Mouse (Mus musculus) spleen, adult 18-20 months (tissue): Measurements from ENCODE around the gene Ctcf.

Experiments used
- DNase-seq, 2 experiments: peaks; one replicate each; pipeline ENCODE4 v3.0.0; 2022; ENCODE audit warnings: mixed read lengths in 2 of 2

Gene Ctcf

DNA sequence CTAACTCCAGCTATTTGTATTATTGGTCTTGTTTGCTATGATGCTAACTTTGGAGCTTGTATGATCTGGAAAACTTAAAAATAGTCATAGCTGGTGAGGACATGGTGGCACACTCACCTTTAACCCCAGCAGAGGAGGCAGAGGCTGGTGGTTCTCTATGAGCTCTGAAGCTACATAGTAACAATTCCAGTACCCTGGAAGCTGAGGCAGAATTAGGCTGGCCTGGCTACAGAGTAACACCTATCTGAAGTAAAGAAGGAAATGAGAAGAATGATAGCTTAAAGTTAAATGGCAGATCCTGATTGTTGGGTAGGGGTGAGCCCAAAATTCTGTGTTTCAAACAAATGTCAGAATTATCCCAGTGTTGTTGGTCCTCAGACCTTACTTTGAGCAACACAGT lies 21.3 kb downstream of the Ctcf start:
- no peak for DNase-seq

GRCm38 (mm10) chr8:105661167-105661566 lies 24.8 kb downstream of the Ctcf start:
- DNase-seq: no peak

GRCm38 (mm10) chr8:105677891-105678290 lies 41.5 kb downstream of the Ctcf start:
- no peak for DNase-seq

DNA sequence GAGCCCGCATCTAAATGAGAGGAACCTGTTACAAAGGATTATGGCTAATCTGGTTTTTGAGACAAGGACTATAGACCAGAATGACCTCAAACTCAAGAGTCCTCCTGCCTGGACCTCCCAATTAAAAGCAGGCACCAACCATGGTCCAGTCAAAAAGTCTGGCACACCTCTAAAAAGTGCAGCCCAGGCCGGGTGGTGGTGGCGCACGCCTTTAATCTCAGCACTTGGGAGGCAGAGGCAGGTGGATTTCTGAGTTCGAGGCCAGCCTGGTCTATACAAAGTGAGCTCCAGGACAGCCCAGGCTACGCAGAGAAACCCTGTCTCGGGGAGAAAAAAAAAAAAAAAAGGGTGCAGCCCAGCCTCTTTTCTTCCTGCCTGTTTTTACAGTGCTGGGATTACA lies 49.0 kb downstream of the Ctcf start:
- DNase-seq: no peak

GRCm38 (mm10) chr8:105685796-105686308 lies 49.5 kb downstream of the Ctcf start, which contains the start of gene Carmil2:
Gene Carmil2, plus strand, starts transcription at chr8:105686274.
- DNase-seq: peak; percentile 79 to 91

GRCm38 (mm10) chr8:105686551-105686950 lies 50.2 kb downstream of the Ctcf start:
- DNase-seq: no peak

GRCm38 (mm10) chr8:105687512-105687911 lies 51.1 kb downstream of the Ctcf start:
- DNase-seq: no peak

- DNase-seq: no peak
Measured at GRCm38 (mm10) chr8:105688242-105688752, 51.9 kb downstream of the Ctcf start.

GRCm38 (mm10) chr8:105689256-105689982 lies 53.1 kb downstream of the Ctcf start:
- no peak for DNase-seq

DNA sequence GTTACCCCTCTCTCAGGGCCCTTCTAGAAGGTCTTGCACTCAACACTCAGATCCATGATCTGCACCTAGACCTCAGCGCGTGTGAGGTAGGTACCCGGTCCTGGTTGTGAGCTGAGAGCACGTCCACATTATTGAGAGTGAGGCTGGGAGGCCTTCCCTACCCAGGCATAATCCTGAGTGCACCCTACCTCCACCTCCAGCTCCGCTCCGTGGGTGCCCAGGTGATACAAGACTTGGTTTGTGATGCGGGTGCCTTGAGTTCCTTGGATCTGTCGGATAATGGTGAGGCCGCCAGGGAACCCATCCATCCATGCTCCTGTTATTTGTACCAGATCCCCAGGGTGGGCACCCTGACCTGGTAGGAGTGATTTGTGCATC lies 53.6 kb downstream of the Ctcf start:
- DNase-seq: no peak

DNA sequence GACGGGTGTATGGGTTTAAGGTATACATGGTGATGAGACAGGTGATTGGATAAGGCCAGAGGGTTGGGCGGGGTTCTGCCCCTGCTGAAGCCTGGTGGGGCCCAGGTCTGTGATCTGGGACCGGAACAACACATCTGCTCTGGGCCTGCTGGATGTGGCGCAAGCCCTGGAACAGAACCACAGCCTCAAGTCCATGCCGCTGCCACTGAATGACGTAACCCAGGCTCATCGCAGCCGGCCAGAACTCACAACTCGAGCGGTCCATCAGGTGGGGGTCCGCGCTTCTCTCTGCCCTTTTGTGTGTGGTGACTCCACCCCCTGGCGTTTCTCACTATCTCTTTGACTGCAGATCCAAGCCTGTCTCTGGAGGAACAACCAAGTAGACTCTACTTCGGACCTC lies 54.6 kb downstream of the Ctcf start:
- DNase-seq: no peak

- no peak for DNase-seq
Measured at GRCm38 (mm10) chr8:105692449-105693182, 56.2 kb downstream of the Ctcf start.

DNA sequence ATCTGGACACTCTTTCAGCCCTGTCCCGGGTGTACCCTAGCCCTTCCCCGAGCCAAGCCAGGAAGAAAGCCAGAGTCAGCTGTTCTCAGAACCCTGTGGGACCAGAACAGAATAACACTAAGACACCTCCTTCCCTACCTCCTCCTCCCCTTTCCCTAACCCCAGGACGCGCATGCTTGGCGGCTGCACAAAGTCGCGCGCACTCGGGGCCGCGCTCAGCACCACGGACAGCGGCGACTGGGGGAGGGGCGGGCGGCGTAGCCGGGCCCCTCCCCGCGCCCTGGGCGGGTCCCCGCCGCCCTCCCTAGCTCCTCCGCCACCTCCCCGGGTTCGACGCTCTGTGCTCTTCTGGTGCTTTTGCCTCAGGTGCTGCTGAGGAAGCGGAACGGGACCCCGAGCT lies 57.3 kb downstream of the Ctcf start:
- DNase-seq: no peak

DNA sequence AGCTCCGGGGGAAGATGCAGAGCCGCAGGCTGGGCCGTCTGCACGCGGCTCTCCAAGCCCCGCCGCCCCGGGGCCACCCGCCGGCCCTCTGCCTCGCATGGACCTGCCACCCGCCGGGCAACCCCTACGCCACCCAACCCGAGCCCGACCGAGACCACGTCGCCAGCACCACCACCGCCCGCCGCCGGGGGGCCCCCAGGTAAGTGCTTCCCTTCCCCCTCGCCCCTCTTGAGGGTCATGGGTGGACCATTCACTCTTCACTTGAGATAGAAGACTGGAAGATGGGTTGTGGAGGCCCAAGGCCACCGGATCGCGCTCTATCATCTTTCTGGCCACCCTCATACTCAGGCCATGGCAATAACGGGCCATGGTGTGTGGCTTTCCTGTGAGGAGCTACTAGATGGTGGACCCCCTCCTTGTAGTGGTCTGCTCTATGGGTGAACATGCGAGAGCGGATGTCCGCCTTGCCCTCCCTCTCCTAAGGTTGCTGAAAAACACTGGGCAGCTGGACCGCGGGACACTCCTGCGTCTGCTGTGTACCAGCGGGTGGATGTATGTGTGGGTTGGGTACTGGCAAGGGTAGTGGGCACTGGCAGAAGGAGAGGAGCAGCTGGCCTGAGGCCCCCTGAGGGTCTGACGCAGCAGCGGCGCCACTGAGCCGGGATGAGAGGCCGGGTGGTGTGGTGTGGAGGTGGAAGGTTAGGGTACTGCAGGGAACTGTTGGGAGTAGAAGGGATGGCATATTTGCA lies 57.9 kb downstream of the Ctcf start:
- no peak for DNase-seq

GRCm38 (mm10) chr8:105695080-105695780 lies 58.9 kb downstream of the Ctcf start:
- DNase-seq: no peak

- no peak for DNase-seq
Measured at GRCm38 (mm10) chr8:105697196-105697780, 60.9 kb downstream of the Ctcf start.

DNA sequence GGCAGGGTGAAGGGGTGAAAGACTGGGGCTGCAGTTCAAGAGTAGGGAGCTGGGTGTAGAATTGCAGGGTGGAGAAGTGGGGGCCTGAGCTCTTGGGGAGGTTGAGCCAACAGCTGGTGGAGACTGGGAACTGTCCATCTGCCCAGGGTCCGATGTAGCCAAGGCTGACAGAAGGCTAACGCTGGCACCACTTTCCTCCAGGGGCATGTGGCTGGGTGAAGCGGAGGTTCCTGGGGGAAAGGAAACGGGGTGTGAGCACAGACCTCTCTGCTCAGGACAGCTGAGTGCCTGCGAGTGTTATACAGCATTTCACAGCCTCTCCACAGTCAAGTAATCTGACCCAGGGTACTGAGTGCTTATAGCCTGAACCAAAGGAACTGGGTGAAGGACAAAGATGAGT lies 62.4 kb downstream of the Ctcf start:
- no peak for DNase-seq

DNA sequence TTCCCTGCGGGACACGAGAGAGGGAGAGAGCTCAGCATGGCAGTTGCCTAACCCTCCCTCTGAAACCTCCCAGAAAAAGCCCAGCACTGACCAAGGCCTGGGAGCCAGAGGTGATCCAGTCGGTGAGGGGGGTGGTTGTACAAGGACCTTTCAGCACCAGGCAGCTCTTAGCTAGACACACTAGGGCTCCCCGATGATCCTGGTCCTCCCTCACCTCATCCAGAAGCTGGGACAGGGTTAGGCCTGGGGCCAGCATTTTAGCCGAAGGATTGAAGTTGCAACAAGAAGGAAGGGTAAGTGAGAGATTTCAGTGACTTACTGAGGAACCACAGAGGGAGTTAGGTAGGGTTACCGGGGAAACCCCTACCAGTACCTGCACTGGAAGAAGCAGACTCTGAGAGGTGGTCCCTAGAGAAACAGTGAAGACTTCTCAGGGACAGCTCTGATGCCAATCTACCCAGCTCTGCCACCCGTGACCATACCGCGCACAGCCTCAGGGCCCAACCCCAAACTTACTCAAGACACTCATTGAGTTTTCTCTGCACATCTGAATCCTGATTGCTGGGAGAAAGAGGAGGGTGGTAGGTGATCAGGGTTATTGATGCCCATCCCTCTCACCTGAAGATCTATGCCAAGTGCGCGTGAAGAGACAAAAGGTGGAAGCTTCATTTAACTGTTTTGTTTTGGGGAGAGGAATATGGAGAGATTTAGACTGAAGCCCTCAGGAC lies 63.3 kb downstream of the Ctcf start:
- DNase-seq: no peak

GRCm38 (mm10) chr8:105700566-105700965 lies 64.2 kb downstream of the Ctcf start:
- peak in 1 of 2 experiments; percentile 66 for DNase-seq

GRCm38 (mm10) chr8:105700966-105701824 lies 64.8 kb downstream of the Ctcf start, which contains the start of the genes Acd and Pard6a:
Gene Acd, minus strand, starts transcription at chr8:105701102.
Gene Pard6a, plus strand, starts transcription at chr8:105701148.
- peak; percentile 91 to 98 for DNase-seq
